Mouse (Mus musculus) cortical plate, adult 2 months (tissue): Measurements from ENCODE around the gene Macrod2.

Experiments used
- CTCF ChIP-seq: fragments of 200-500 bp; IDR thresholded peaks from 2 replicates; pipeline ENCODE4 v1.5.1; 2011; ENCODE audit warnings: mild to moderate bottlenecking, control low read depth, low read length; ENCODE audit not compliant: insufficient read depth; ENCODE audit errors: extremely low read depth
- POLR2A ChIP-seq: fragments of 200-500 bp; IDR thresholded peaks from 2 replicates; pipeline ENCODE4 v1.6.1; 2011; ENCODE audit warnings: mild to moderate bottlenecking, low read length, control low read depth; ENCODE audit not compliant: insufficient read depth; ENCODE audit errors: extremely low read depth

- no peak for TF ChIP-seq CTCF
- TF ChIP-seq POLR2A: no peak
Observed at GRCm38 (mm10) chr2:141664051-141664450, 1268.9 kb downstream of the Macrod2 start.
